Mouse (Mus musculus): ENCODE results near the gene Kirrel2. TPM values are rescaled to one million over a fixed set of nuclear protein-coding genes. Genes with fewer than 3 reads are reported as not detected.

The Kirrel2 gene
- not detected for polyA plus RNA-seq (2012; fragmentation: generic; extraction: Trizol)

DNA sequence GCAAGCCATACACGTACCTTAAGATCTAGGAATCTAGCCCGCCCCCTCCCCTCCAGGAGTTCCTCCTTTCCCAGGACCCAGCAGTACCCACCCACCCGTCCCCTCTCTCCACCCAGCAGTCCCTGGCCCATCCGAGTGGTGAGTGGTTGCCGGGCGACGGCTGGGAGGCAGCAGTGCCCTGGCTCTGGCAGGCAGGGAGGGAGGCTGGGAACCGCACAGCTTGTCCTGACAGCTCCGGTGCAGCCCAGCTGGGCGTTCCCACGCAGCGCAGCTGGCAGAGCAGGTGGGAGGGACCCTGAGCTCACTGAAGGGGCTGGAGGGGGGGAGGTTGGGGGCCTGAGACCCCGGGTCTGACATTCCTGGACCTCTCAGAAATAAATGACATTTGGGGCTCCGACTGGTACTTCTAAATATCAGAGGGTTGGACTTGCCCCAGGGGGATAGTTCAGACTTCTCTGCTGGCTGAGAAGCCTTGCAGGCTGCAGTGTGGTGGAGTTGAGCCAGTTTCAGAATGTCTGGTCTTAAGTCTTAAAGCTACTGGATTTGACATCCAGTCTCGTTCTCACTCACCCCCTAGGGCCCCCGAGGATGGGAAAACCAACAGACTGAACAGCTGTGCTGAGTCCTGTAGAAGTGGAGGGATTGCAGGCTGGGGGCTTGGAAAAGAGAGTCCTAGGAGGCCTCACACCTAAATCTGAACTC is at the start of gene Kirrel2, which contains the start of gene Nphs1:
TSS of gene Kirrel2 (minus strand) at position 62 of the 702 bp plus-strand sequence.
TSS of gene Nphs1 (plus strand) at position 687 of the 702 bp plus-strand sequence.

GRCm38 (mm10) chr7:30493401-30493931 is 36.0 kb upstream of the Kirrel2 start, which contains the start of gene Prodh2:
Gene Prodh2 (plus strand): TSS chr7:30493622.

DNA sequence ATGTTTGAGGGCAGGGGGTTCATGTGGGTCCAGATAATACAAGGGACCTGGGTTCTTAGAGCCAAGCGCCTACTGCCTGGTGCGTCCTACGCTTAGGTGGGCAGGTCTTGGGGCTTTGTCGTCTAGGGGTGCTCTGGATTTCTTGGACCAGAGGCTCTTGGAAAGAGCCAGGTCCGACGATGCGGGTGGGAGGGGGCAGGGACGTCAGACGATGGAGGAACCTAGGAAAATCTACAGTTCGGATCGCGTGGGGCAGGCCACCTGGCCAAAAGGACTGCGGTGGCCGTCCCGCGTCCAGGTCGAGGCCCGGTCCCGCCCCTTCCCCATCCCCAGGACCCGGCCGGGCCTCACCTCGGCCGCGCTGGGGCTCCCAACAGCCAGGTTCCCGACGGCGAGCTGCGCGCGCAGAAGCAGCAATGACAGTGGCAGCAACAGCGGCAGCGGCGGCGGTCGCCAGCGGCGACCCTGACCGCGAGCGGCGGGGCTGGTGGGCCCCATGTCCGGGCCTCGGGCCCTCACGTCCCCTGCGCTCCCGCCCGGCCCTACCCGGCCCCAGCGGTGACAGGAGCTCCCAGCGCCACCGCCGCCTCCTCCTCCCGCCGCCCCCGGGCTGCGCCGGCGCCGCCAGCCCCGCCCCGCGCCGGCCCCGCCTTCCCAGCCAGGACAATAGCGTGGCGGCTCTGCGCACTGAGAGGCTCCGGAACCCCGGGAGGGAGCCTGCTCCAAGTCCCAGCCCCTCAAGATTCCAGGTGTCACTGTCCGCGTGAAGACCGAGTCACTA is 12.3 kb downstream of the Kirrel2 start, which contains the start of gene Aplp1:
TSS of gene Aplp1 (minus strand) at position 565 of the 781 bp plus-strand sequence.

DNA sequence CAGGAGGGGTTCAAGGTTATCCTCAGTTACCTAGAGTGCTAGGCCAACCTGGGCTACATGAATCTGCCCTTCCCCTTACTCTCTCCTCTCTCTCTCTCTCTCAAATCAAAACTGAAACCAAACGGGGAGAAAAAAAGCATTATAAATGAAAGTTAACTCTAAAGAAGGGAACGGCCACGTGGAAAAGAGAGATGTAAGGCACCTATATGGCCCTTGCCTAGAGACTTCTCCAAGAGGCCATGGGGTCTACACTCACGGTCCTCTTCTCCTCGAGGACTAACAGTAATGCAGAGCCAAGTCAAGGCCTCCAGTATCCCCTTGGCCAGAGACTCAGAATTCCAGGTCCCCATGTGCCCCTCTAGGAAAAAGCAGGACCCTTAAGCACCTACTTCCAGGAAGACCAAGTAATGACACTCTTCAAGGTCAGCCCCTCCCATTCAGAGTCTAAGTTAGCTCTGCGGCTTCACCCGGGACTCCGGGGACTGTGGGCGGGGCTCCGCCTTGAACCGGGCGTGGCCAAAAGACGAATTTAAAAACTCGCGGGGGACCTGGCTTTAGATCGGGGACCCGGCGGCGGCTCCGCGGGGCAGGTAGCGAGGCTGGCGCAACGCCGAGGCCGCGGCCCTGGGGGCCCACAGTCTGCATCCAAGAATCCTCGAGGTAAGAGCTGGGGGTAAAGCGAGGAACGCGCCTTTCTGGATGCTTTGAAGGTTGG is 36.2 kb downstream of the Kirrel2 start, which contains the start of gene Nfkbid:
TSS of gene Nfkbid (plus strand) at position 558 of the 715 bp plus-strand sequence.

DNA sequence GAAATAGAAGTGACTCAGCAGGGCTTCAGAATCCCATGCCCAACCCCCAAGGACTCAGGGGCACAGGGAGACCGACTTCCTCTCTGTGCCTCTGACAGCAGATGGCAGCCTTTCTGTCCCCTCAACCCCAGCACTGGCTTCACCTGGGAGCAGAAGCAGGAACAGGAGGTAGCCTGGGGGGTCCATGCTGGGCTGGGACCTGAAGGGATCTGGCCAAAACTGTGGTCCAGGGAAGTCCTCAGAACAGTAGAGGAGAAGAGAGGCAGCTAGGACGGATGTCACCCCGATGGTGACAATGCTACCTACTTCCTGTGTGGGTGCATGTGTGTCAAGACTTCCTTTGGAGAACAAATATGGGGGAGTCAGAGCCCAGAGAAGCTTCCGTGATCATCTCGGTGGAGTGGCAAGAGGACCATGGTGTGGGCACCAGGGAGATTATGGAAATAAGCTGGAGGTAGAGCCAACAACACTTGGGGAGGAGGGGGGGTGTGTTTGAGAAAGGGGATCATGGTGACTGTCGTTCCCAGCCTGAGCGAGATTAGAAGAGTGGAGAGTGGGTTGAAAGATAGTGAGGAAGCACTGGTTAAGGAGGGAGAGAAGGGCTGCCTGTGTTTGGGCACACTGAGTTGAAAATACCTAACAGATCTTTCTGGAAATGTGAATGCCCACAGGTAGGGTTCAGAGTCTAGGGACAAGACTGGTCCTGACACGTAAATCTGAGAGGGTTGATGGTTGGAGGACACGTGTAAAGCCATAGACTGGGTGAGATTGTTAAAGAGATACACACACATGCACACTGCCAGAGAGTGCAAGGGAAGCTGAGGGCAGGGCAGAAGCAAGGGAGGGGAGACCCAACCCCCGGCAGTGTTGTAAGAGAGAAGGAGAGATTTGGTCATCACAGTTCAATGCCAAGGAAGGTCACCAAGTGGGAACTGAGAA is 37.7 kb downstream of the Kirrel2 start, which contains the start of gene Hcst:
TSS of gene Hcst (minus strand) at position 294 of the 939 bp plus-strand sequence.

GRCm38 (mm10) chr7:30413596-30413995 is 43.9 kb downstream of the Kirrel2 start, which contains the start of gene Tyrobp:
Gene Tyrobp (plus strand): TSS chr7:30413760.

Other genes starting within 250 kb of the Kirrel2 start
- gene Polr2i, start 225.7 kb downstream of the Kirrel2 start, polyA plus RNA-seq (2012; fragmentation: generic; extraction: Trizol), result 100 to 1,000 TPM; 140 to 190 TPM
- gene Tbcb, start 225.4 kb downstream of the Kirrel2 start, polyA plus RNA-seq (2012; fragmentation: generic; extraction: Trizol), result 100 to 1,000 TPM; 159 to 336 TPM
- gene Ovol3, start 222.0 kb downstream of the Kirrel2 start, polyA plus RNA-seq (2012; fragmentation: generic; extraction: Trizol), result under 1 TPM in 1 of 2 experiments, not detected in 1; 0.08 TPM
- gene Thap8, start 177.6 kb downstream of the Kirrel2 start, polyA plus RNA-seq (2012; fragmentation: generic; extraction: Trizol), result under 1 TPM; 0.15 to 0.45 TPM
- gene Wdr62, start 177.3 kb downstream of the Kirrel2 start, polyA plus RNA-seq (2012; fragmentation: generic; extraction: Trizol), result 10 to 100 TPM; 12.7 to 22.5 TPM
- 100 to 1,000 TPM in 1 of 2 experiments, 10 to 100 TPM in 1; 59.0 to 203 TPM for gene Clip3, start 166.0 kb downstream of the Kirrel2 start, polyA plus RNA-seq (2012; fragmentation: generic; extraction: Trizol)
- 10 to 100 TPM; 28.8 to 45.8 TPM for gene Alkbh6, start 149.0 kb downstream of the Kirrel2 start, polyA plus RNA-seq (2012; fragmentation: generic; extraction: Trizol)
- gene Syne4, start 142.9 kb downstream of the Kirrel2 start, polyA plus RNA-seq (2012; fragmentation: generic; extraction: Trizol), result 1 to 10 TPM in 1 of 2 experiments, under 1 TPM in 1; 0.21 to 1.4 TPM
- gene E130208F15Rik, start 135.9 kb downstream of the Kirrel2 start, polyA plus RNA-seq (2012; fragmentation: generic; extraction: Trizol), result not detected
- gene Sdhaf1, start 133.8 kb downstream of the Kirrel2 start, polyA plus RNA-seq (2012; fragmentation: generic; extraction: Trizol), result 10 to 100 TPM; 13.5 to 16.3 TPM
- 1 to 10 TPM; 2.1 to 5.0 TPM for gene Lrfn3, start 94.9 kb downstream of the Kirrel2 start, polyA plus RNA-seq (2012; fragmentation: generic; extraction: Trizol)
- gene Tyrobp, start 43.9 kb downstream of the Kirrel2 start, polyA plus RNA-seq (2012; fragmentation: generic; extraction: Trizol), result not detected
- gene Hcst, start 37.8 kb downstream of the Kirrel2 start, polyA plus RNA-seq (2012; fragmentation: generic; extraction: Trizol), result not detected
- not detected for gene Nfkbid, start 36.0 kb downstream of the Kirrel2 start, polyA plus RNA-seq (2012; fragmentation: generic; extraction: Trizol)
- gene Aplp1, start 12.2 kb downstream of the Kirrel2 start, polyA plus RNA-seq (2012; fragmentation: generic; extraction: Trizol), result under 1 TPM; 0.02 to 0.13 TPM
- under 1 TPM; 0.28 TPM for gene Nphs1, start 625 bp upstream of the Kirrel2 start, polyA plus RNA-seq (2012; fragmentation: generic; extraction: Trizol)
- not detected for gene Prodh2, start 35.9 kb upstream of the Kirrel2 start, polyA plus RNA-seq (2012; fragmentation: generic; extraction: Trizol)
- gene Arhgap33, start 77.4 kb upstream of the Kirrel2 start, polyA plus RNA-seq (2012; fragmentation: generic; extraction: Trizol), result 10 to 100 TPM in 1 of 2 experiments, under 1 TPM in 1; 0.55 to 10.4 TPM
- gene Hspb6, start 94.5 kb upstream of the Kirrel2 start, polyA plus RNA-seq (2012; fragmentation: generic; extraction: Trizol), result 100 to 1,000 TPM; 101 to 108 TPM
- gene Proser3, start 94.6 kb upstream of the Kirrel2 start, polyA plus RNA-seq (2012; fragmentation: generic; extraction: Trizol), result 10 to 100 TPM in 1 of 2 experiments, 1 to 10 TPM in 1; 2.9 to 18.1 TPM
- 10 to 100 TPM; 55.0 to 57.3 TPM for gene Lin37, start 102.1 kb upstream of the Kirrel2 start, polyA plus RNA-seq (2012; fragmentation: generic; extraction: Trizol)
- gene U2af1l4, start 105.6 kb upstream of the Kirrel2 start, polyA plus RNA-seq (2012; fragmentation: generic; extraction: Trizol), result 10 to 100 TPM; 59.0 to 76.2 TPM
- 1 to 10 TPM in 1 of 2 experiments, under 1 TPM in 1; 0.21 to 1.4 TPM for gene Gm49396, start 105.7 kb upstream of the Kirrel2 start, polyA plus RNA-seq (2012; fragmentation: generic; extraction: Trizol)
- gene Psenen, start 105.9 kb upstream of the Kirrel2 start, polyA plus RNA-seq (2012; fragmentation: generic; extraction: Trizol), result 100 to 1,000 TPM; 203 to 206 TPM
- 1 to 10 TPM in 1 of 2 experiments, under 1 TPM in 1; 0.18 to 1.6 TPM for gene Igflr1, start 107.7 kb upstream of the Kirrel2 start, polyA plus RNA-seq (2012; fragmentation: generic; extraction: Trizol)
- gene Kmt2b, start 131.0 kb upstream of the Kirrel2 start, polyA plus RNA-seq (2012; fragmentation: generic; extraction: Trizol), result 10 to 100 TPM in 1 of 2 experiments, 1 to 10 TPM in 1; 3.7 to 16.5 TPM
- under 1 TPM; 0.05 to 0.28 TPM for gene Zbtb32, start 141.2 kb upstream of the Kirrel2 start, polyA plus RNA-seq (2012; fragmentation: generic; extraction: Trizol)
- 1 to 10 TPM in 1 of 2 experiments, under 1 TPM in 1; 0.34 to 1.1 TPM for gene Upk1a, start 155.2 kb upstream of the Kirrel2 start, polyA plus RNA-seq (2012; fragmentation: generic; extraction: Trizol)
- gene Cox6b1, start 168.5 kb upstream of the Kirrel2 start, polyA plus RNA-seq (2012; fragmentation: generic; extraction: Trizol), result 100 to 1,000 TPM; 929 to 961 TPM
- under 1 TPM in 1 of 2 experiments, not detected in 1; 0.05 TPM for gene Etv2, start 178.2 kb upstream of the Kirrel2 start, polyA plus RNA-seq (2012; fragmentation: generic; extraction: Trizol)
- gene Rbm42, start 192.6 kb upstream of the Kirrel2 start, polyA plus RNA-seq (2012; fragmentation: generic; extraction: Trizol), result 100 to 1,000 TPM; 133 to 147 TPM
- gene Haus5, start 207.3 kb upstream of the Kirrel2 start, polyA plus RNA-seq (2012; fragmentation: generic; extraction: Trizol), result 10 to 100 TPM; 15.2 to 16.6 TPM
- gene Pmis2, start 213.9 kb upstream of the Kirrel2 start, polyA plus RNA-seq (2012; fragmentation: generic; extraction: Trizol), result not detected
- gene 2200002J24Rik, start 241.2 kb upstream of the Kirrel2 start, polyA plus RNA-seq (2012; fragmentation: generic; extraction: Trizol), result not detected